Comparison of ENCODE assay signal across 21 mouse cellular contexts in genomic region chr17:30111556-30111955, GRCm38 (mm10).
DNase-seq lines count a peak whose midpoint lies in the region; ATAC-seq and TF ChIP-seq lines count a peak whose summit lies in the region.
"Had no signal": no experiment of that assay in that cellular context is flagged by ENCODE, and none has a peak within 500 bp of the region (broad histone marks: within the 10 kb centered on the region; RNA-seq: fewer than 3 reads in every experiment).

No protein-coding gene starts in this region.

- 0 out of 2 replicates have a peak overlapping the region, but pooled peaks have one; percentile 18 for H3K27ac ChIP-seq in hindbrain, embryonic 15.5 days (replicated peaks)
- H3K27ac ChIP-seq in hindbrain, embryonic 10.5 days = no peak overlapping the region
- no peak overlapping the region for H3K27ac ChIP-seq in testis, adult 2 months (ENCODE audit: control insufficient read depth, insufficient read depth, low read depth, low read length)
- H3K27ac ChIP-seq: embryonic facial prominence, embryonic 13.5 days; kidney, embryonic 15.5 days; liver, embryonic 13.5 days; lung, embryonic 15.5 days had no signal

- WGBS in hindbrain, embryonic 15.5 days = 74% methylated on average over 5 of the region's 5 CpGs
- WGBS in hindbrain, embryonic 10.5 days = 81% methylated on average over 5 of the region's 5 CpGs

- peaks cover 37% of the 10 kb centered on the region for H3K4me1 ChIP-seq in hindbrain, embryonic 15.5 days (replicated peaks)
- H3K4me1 ChIP-seq in hindbrain, embryonic 10.5 days (replicated peaks) = peaks cover 25% of the 10 kb centered on the region
- H3K4me1 ChIP-seq in testis, adult 2 months (ENCODE audit: control insufficient read depth, insufficient read depth, low read length) = no peaks in the 10 kb centered on the region; the same call in 1 of the 2 replicates

- DNase-seq in cerebellum, postnatal 4 days (ENCODE audit: low spot score in 2 of 2) = no peak
- no peak for DNase-seq in hindbrain, embryonic 10.5 days (ENCODE audit: low spot score)
- DNase-seq in testis, postnatal 10 days (ENCODE audit: low spot score) = no peak
- DNase-seq in lung, adult 18-20 months = no peak
- no peak for DNase-seq in embryo, embryonic 10 days (ENCODE audit: low spot score)
- DNase-seq: adrenal gland, adult 2 months; kidney, postnatal 4 days; liver, embryonic 13.5 days; lung, postnatal 4 days; retina, postnatal 1 day; right cerebral cortex, postnatal 4 days had no signal

- no peaks in the 10 kb centered on the region for H3K9me3 ChIP-seq in hindbrain, embryonic 15.5 days
- no peaks in the 10 kb centered on the region for H3K9me3 ChIP-seq in hindbrain, embryonic 10.5 days
- H3K9me3 ChIP-seq: embryonic facial prominence, embryonic 13.5 days; kidney, embryonic 15.5 days; liver, embryonic 13.5 days; lung, embryonic 15.5 days had no signal

- ATAC-seq in cerebellum, adult (ENCODE audit: insufficient number of reproducible peaks, low FRiP score, low TSS enrichment) = 0 out of 2 replicates have a peak, but pooled peaks have one; percentile 36
- ATAC-seq in hindbrain, embryonic 15.5 days (ENCODE audit: low FRiP score, low read depth) = no peak
- ATAC-seq: forebrain, embryonic 16.5 days; hindbrain, embryonic 16.5 days; intestine, postnatal 0 days had no signal

- H3K4me2 ChIP-seq in hindbrain, embryonic 15.5 days = no peak overlapping the region
- H3K4me2 ChIP-seq: embryonic facial prominence, embryonic 13.5 days; kidney, embryonic 15.5 days; liver, embryonic 13.5 days; lung, embryonic 15.5 days had no signal

- no peak for TF ChIP-seq POLR2A in testis, adult 2 months (IDR thresholded peaks at IDR 0.05; ENCODE audit: control insufficient read depth, low read depth, low read length)

- no peak for TF ChIP-seq CTCF in testis, adult 2 months (IDR thresholded peaks at IDR 0.05; ENCODE audit: control insufficient read depth, insufficient read depth, insufficient replicate concordance, low read depth, low read length)

- no peak overlapping the region for H3K4me3 ChIP-seq in hindbrain, embryonic 15.5 days
- H3K4me3 ChIP-seq in hindbrain, embryonic 10.5 days = no peak overlapping the region
- peak overlapping the region; percentile 32; the same call in 1 of the 2 replicates for H3K4me3 ChIP-seq in testis, adult 2 months (ENCODE audit: control insufficient read depth, low read depth, low read length)
- H3K4me3 ChIP-seq: embryonic facial prominence, embryonic 13.5 days; kidney, embryonic 15.5 days; liver, embryonic 13.5 days; lung, embryonic 15.5 days; myocyte had no signal

- no peaks in the 10 kb centered on the region for H3K36me3 ChIP-seq in hindbrain, embryonic 15.5 days
- H3K36me3 ChIP-seq in hindbrain, embryonic 10.5 days = peaks cover 15% of the 10 kb centered on the region
- H3K36me3 ChIP-seq in testis, adult 2 months (ENCODE audit: control insufficient read depth, insufficient read depth, low read length) = no peaks in the 10 kb centered on the region
- H3K36me3 ChIP-seq: kidney, embryonic 15.5 days had no signal

- H3K9ac ChIP-seq in hindbrain, embryonic 15.5 days = no peak overlapping the region
- H3K9ac ChIP-seq: embryonic facial prominence, embryonic 13.5 days; kidney, embryonic 15.5 days; liver, embryonic 13.5 days; lung, embryonic 15.5 days had no signal

- no peaks in the 10 kb centered on the region for H3K27me3 ChIP-seq in hindbrain, embryonic 15.5 days
- no peaks in the 10 kb centered on the region for H3K27me3 ChIP-seq in hindbrain, embryonic 10.5 days (ENCODE audit: insufficient read depth, poor library complexity, severe bottlenecking)
- no peaks in the 10 kb centered on the region for H3K27me3 ChIP-seq in testis, adult 2 months (ENCODE audit: control insufficient read depth, insufficient read depth, low read length)
- H3K27me3 ChIP-seq: embryonic facial prominence, embryonic 13.5 days; kidney, embryonic 15.5 days; liver, embryonic 13.5 days; lung, embryonic 15.5 days had no signal
